Mouse (Mus musculus) liver, embryonic 14.5 days (tissue): ENCODE results near the gene Gadd45g.

ENCODE experiments used
- CTCF ChIP-seq: IDR thresholded peaks from 2 replicates; pipeline ENCODE4 v1.5.1; 2016; ENCODE audit warnings: antibody characterized with exemption, low read depth, control low read depth
- EP300 ChIP-seq: IDR thresholded peaks from 2 replicates; pipeline ENCODE4 v1.6.1; 2016; ENCODE audit warnings: antibody characterized with exemption, low read depth

DNA sequence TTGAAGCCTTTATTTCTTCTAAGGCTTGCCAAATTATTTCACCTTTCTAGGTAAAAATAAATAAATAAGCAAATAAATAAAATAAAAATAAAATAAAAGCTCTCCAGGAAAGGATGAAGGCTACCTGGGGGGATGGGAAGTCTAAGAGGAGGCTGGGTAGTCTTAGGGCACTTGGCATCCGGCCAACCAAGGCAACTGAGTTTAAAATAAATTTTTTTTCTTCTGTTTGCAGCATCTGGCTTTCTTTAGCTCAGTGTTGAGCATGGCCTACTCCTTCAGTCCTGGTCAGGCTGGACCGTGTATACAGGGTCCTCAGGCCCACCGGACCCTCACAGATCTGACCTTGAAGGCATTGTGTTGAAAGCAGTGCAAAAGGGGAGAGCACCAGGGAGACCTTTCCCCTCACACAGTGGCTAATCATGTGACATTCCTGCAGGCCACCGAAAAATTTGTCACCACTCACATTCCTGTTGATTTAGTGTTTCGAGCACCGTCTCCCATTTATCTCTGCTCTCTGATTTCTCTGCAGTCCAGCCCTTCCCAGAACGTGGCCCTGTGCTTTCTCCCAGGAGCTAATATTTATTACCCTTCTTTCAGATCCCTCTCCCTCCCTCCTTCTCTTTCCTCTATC lies 6.2 kb downstream of the Gadd45g start:
- TF ChIP-seq CTCF (no peak), EP300 (no peak)
